Mouse (Mus musculus) kidney, adult 9 months (tissue): ENCODE results near the gene Atf5.

Experiments used
- DNase-seq: peaks from one replicate; pipeline ENCODE4 v3.0.0; 2022

Atf5 gene

GRCm38 (mm10) chr7:44849416-44850111 is 33.1 kb upstream of the Atf5 start:
- peak; percentile 96 for DNase-seq

GRCm38 (mm10) chr7:44848561-44849415 is 32.3 kb upstream of the Atf5 start, which contains the start of the genes Akt1s1 and Tbc1d17:
Gene Akt1s1 (plus strand): TSS chr7:44848991.
Gene Tbc1d17 (minus strand): TSS chr7:44849079.
- peak; percentile 100 for DNase-seq

GRCm38 (mm10) chr7:44847772-44848171 is 31.3 kb upstream of the Atf5 start:
- peak; percentile 38 for DNase-seq

- peak; percentile 32 for DNase-seq
Measured at GRCm38 (mm10) chr7:44846804-44847203, 30.3 kb upstream of the Atf5 start.

- no peak for DNase-seq
Measured at GRCm38 (mm10) chr7:44845006-44845405, 28.5 kb upstream of the Atf5 start.

- no peak for DNase-seq
Measured at GRCm38 (mm10) chr7:44841825-44842463, 25.5 kb upstream of the Atf5 start.

- no peak for DNase-seq
Measured at GRCm38 (mm10) chr7:44840426-44840825, 24.0 kb upstream of the Atf5 start.

GRCm38 (mm10) chr7:44839491-44840191 is 23.2 kb upstream of the Atf5 start:
- no peak for DNase-seq

- DNase-seq: no peak
Measured at GRCm38 (mm10) chr7:44839171-44839490, 22.7 kb upstream of the Atf5 start.

- no peak for DNase-seq
Measured at GRCm38 (mm10) chr7:44838073-44838472, 21.6 kb upstream of the Atf5 start.

- DNase-seq: no peak
Measured at GRCm38 (mm10) chr7:44836423-44837053, 20.1 kb upstream of the Atf5 start.

GRCm38 (mm10) chr7:44836016-44836404 is 19.6 kb upstream of the Atf5 start:
- no peak for DNase-seq

- DNase-seq: no peak
Measured at GRCm38 (mm10) chr7:44835373-44836015, 19.0 kb upstream of the Atf5 start.

- DNase-seq: no peak
Measured at GRCm38 (mm10) chr7:44832763-44833162, 16.3 kb upstream of the Atf5 start.

- no peak for DNase-seq
Measured at GRCm38 (mm10) chr7:44828706-44829105, 12.2 kb upstream of the Atf5 start.

- DNase-seq: no peak
Measured at GRCm38 (mm10) chr7:44826771-44827170, 10.3 kb upstream of the Atf5 start.

- peak; percentile 79 for DNase-seq
Measured at GRCm38 (mm10) chr7:44824872-44825271, 8.4 kb upstream of the Atf5 start.

GRCm38 (mm10) chr7:44823409-44823808 is 7.0 kb upstream of the Atf5 start:
- DNase-seq: no peak

GRCm38 (mm10) chr7:44821666-44822448 is 5.4 kb upstream of the Atf5 start:
- no peak for DNase-seq

- DNase-seq: no peak
Measured at GRCm38 (mm10) chr7:44820525-44820924, 4.1 kb upstream of the Atf5 start.

- no peak for DNase-seq
Measured at GRCm38 (mm10) chr7:44819863-44820262, 3.4 kb upstream of the Atf5 start.
